Mouse (Mus musculus): ENCODE measurements at regions not wholly inside any gene's neighbourhood (a gene's known extent, or its start where the extent isn't known, plus 50 kb on each side); places are given as distances from the start of the nearest gene placed in this dataset.
A peak's percentile ranks its signal among the peaks of the same experiment; 100 is the strongest.
"Not testable (repeated sequence)": the region's sequence is repeated elsewhere in the genome, so short reads cannot be mapped to it uniquely, and the experiment has no call there.

GRCm38 (mm10) chr14:53369776-53370175 is 874.2 kb upstream of the Olfr1507 start:
- Histone ChIP-seq H3K4me1 (replicated peaks; ENCODE audit: control insufficient read depth, insufficient read depth, low read length) (peaks cover 12% of the 10 kb centered on the region), H3K36me3 (ENCODE audit: control insufficient read depth, insufficient read depth, low read length) (no peaks in the 10 kb centered on the region), H3K27ac (ENCODE audit: control insufficient read depth, insufficient read depth, low read length) (peak overlapping the region; percentile 52; the same call in 1 of the 2 replicates), H3K27me3 (ENCODE audit: control insufficient read depth, insufficient read depth, low read length) (no peaks in the 10 kb centered on the region), H3K4me3 (ENCODE audit: control insufficient read depth, insufficient read depth, low read length) (no peak overlapping the region)
- no peak for DNase-seq
- 2% methylated on average over 2 of the region's 2 CpGs for WGBS
- TF ChIP-seq CTCF (IDR thresholded peaks at IDR 0.05; ENCODE audit: borderline replicate concordance, control insufficient read depth, extremely low read depth, insufficient read depth, low read length, poor library complexity) (no peak), POLR2A (IDR thresholded peaks at IDR 0.05; ENCODE audit: control insufficient read depth, extremely low read depth, insufficient read depth, low read length, poor library complexity) (no peak)

GRCm38 (mm10) chr14:53367420-53367819 is 871.9 kb upstream of the Olfr1507 start:
- peaks cover 19% of the 10 kb centered on the region for H3K4me1 ChIP-seq (replicated peaks; ENCODE audit: control insufficient read depth, insufficient read depth, low read length)
- not testable (repeated sequence) for H3K4me3 ChIP-seq (ENCODE audit: control insufficient read depth, insufficient read depth, low read length); H3K27ac ChIP-seq (ENCODE audit: control insufficient read depth, insufficient read depth, low read length); H3K27me3 ChIP-seq (ENCODE audit: control insufficient read depth, insufficient read depth, low read length); H3K36me3 ChIP-seq (ENCODE audit: control insufficient read depth, insufficient read depth, low read length); DNase-seq
- 37% methylated on average over 1 of the region's 1 CpGs for WGBS

GRCm38 (mm10) chr14:53363995-53364394 is 868.4 kb upstream of the Olfr1507 start:
- 3% methylated on average over 5 of the region's 5 CpGs for WGBS
- Histone ChIP-seq H3K27ac (ENCODE audit: control insufficient read depth, insufficient read depth, low read length) (peak overlapping the region; percentile 82), H3K4me3 (ENCODE audit: control insufficient read depth, insufficient read depth, low read length) (0 out of 2 replicates have a peak overlapping the region, but pooled peaks have one; percentile 3), H3K4me1 (replicated peaks; ENCODE audit: control insufficient read depth, insufficient read depth, low read length) (peaks cover 24% of the 10 kb centered on the region)
- H3K27me3 ChIP-seq (ENCODE audit: control insufficient read depth, insufficient read depth, low read length); H3K36me3 ChIP-seq (ENCODE audit: control insufficient read depth, insufficient read depth, low read length): not testable (repeated sequence)
- DNase-seq: peak; percentile 77

- 0 out of 2 replicates have a peak, but pooled peaks have one; percentile 23 for TF ChIP-seq POLR2A (IDR thresholded peaks at IDR 0.05; ENCODE audit: control insufficient read depth, extremely low read depth, insufficient read depth, low read length, poor library complexity)
- H3K36me3 ChIP-seq (ENCODE audit: control insufficient read depth, insufficient read depth, low read length); H3K27me3 ChIP-seq (ENCODE audit: control insufficient read depth, insufficient read depth, low read length); DNase-seq: not testable (repeated sequence)
- Histone ChIP-seq H3K4me3 (ENCODE audit: control insufficient read depth, insufficient read depth, low read length) (peak overlapping the region; percentile 19), H3K27ac (ENCODE audit: control insufficient read depth, insufficient read depth, low read length) (peak overlapping the region; percentile 51), H3K4me1 (replicated peaks; ENCODE audit: control insufficient read depth, insufficient read depth, low read length) (peaks cover 24% of the 10 kb centered on the region)
- 47% methylated on average over 2 of the region's 2 CpGs for WGBS
Measured at GRCm38 (mm10) chr14:53362054-53362453, 866.5 kb upstream of the Olfr1507 start.

- not testable (repeated sequence) for H3K4me3 ChIP-seq (ENCODE audit: control insufficient read depth, insufficient read depth, low read length); H3K36me3 ChIP-seq (ENCODE audit: control insufficient read depth, insufficient read depth, low read length); H3K27ac ChIP-seq (ENCODE audit: control insufficient read depth, insufficient read depth, low read length); H3K27me3 ChIP-seq (ENCODE audit: control insufficient read depth, insufficient read depth, low read length); DNase-seq
- WGBS: 92% methylated on average over 1 of the region's 2 CpGs
- H3K4me1 ChIP-seq (replicated peaks; ENCODE audit: control insufficient read depth, insufficient read depth, low read length): peaks cover 12% of the 10 kb centered on the region
Measured at GRCm38 (mm10) chr14:53357498-53357897, 861.9 kb upstream of the Olfr1507 start.

- DNase-seq; H3K27ac ChIP-seq (ENCODE audit: control insufficient read depth, insufficient read depth, low read length); H3K27me3 ChIP-seq (ENCODE audit: control insufficient read depth, insufficient read depth, low read length); H3K4me3 ChIP-seq (ENCODE audit: control insufficient read depth, insufficient read depth, low read length); H3K4me1 ChIP-seq (replicated peaks; ENCODE audit: control insufficient read depth, insufficient read depth, low read length); H3K36me3 ChIP-seq (ENCODE audit: control insufficient read depth, insufficient read depth, low read length): not testable (repeated sequence)
- no CpG with 5 or more reads among the region's 1 CpGs for WGBS
Measured at GRCm38 (mm10) chr14:53356783-53357182, 861.2 kb upstream of the Olfr1507 start.

GRCm38 (mm10) chr14:53351457-53351856 is 855.9 kb upstream of the Olfr1507 start:
- not testable (repeated sequence) for DNase-seq; H3K27me3 ChIP-seq (ENCODE audit: control insufficient read depth, insufficient read depth, low read length); H3K27ac ChIP-seq (ENCODE audit: control insufficient read depth, insufficient read depth, low read length); H3K4me3 ChIP-seq (ENCODE audit: control insufficient read depth, insufficient read depth, low read length); H3K4me1 ChIP-seq (replicated peaks; ENCODE audit: control insufficient read depth, insufficient read depth, low read length); H3K36me3 ChIP-seq (ENCODE audit: control insufficient read depth, insufficient read depth, low read length)
- 13% methylated on average over 3 of the region's 3 CpGs for WGBS

- WGBS: 0% methylated on average over 1 of the region's 1 CpGs
- peak overlapping the region; percentile 55 for H3K27ac ChIP-seq (ENCODE audit: control insufficient read depth, insufficient read depth, low read length)
- DNase-seq; H3K4me3 ChIP-seq (ENCODE audit: control insufficient read depth, insufficient read depth, low read length); H3K36me3 ChIP-seq (ENCODE audit: control insufficient read depth, insufficient read depth, low read length); H3K4me1 ChIP-seq (replicated peaks; ENCODE audit: control insufficient read depth, insufficient read depth, low read length); H3K27me3 ChIP-seq (ENCODE audit: control insufficient read depth, insufficient read depth, low read length): not testable (repeated sequence)
Measured at GRCm38 (mm10) chr14:53350780-53351179, 855.2 kb upstream of the Olfr1507 start.

- peak; percentile 59 for DNase-seq
- not testable (repeated sequence) for H3K4me3 ChIP-seq (ENCODE audit: control insufficient read depth, insufficient read depth, low read length)
Measured at GRCm38 (mm10) chr14:53349111-53349510, 853.6 kb upstream of the Olfr1507 start.

GRCm38 (mm10) chr14:53345568-53345967 is 850.0 kb upstream of the Olfr1507 start:
- not testable (repeated sequence) for H3K27me3 ChIP-seq (ENCODE audit: control insufficient read depth, insufficient read depth, low read length); H3K36me3 ChIP-seq (ENCODE audit: control insufficient read depth, insufficient read depth, low read length); H3K4me3 ChIP-seq (ENCODE audit: control insufficient read depth, insufficient read depth, low read length); H3K4me1 ChIP-seq (replicated peaks; ENCODE audit: control insufficient read depth, insufficient read depth, low read length); H3K27ac ChIP-seq (ENCODE audit: control insufficient read depth, insufficient read depth, low read length)
- peak; percentile 48 for DNase-seq
- WGBS: 39% methylated on average over 2 of the region's 2 CpGs

More at GRCm38 (mm10) chr14:53349111-53349510, 853.6 kb upstream of the Olfr1507 start:
- not testable (repeated sequence) for H3K36me3 ChIP-seq (ENCODE audit: control insufficient read depth, insufficient read depth, low read length); H3K4me1 ChIP-seq (replicated peaks; ENCODE audit: control insufficient read depth, insufficient read depth, low read length); H3K27me3 ChIP-seq (ENCODE audit: control insufficient read depth, insufficient read depth, low read length); H3K27ac ChIP-seq (ENCODE audit: control insufficient read depth, insufficient read depth, low read length)

GRCm38 (mm10) chr14:53343849-53344248 is 848.3 kb upstream of the Olfr1507 start:
- not testable (repeated sequence) for H3K4me1 ChIP-seq (replicated peaks; ENCODE audit: control insufficient read depth, insufficient read depth, low read length); H3K27me3 ChIP-seq (ENCODE audit: control insufficient read depth, insufficient read depth, low read length); DNase-seq; H3K27ac ChIP-seq (ENCODE audit: control insufficient read depth, insufficient read depth, low read length); H3K36me3 ChIP-seq (ENCODE audit: control insufficient read depth, insufficient read depth, low read length); H3K4me3 ChIP-seq (ENCODE audit: control insufficient read depth, insufficient read depth, low read length)
- WGBS: 86% methylated on average over 5 of the region's 5 CpGs
